Mouse (Mus musculus) hindbrain, embryonic 14.5 days (tissue): ENCODE measurements around the gene Tfpi. TPM values are rescaled to one million over a fixed set of nuclear protein-coding genes. Genes with fewer than 3 reads are reported as not detected.
A peak's percentile ranks its signal among the peaks of the same experiment; 100 is the strongest.

Experiments
- ATAC-seq: fragments of 200-750 bp; cut with Nextera tagmentation; 2 replicates; pipeline ENCODE4 v1.8.0; 2017; ENCODE audit warnings: moderate number of reproducible peaks, mild to moderate bottlenecking, moderate TSS enrichment, moderate library complexity; ENCODE audit not compliant: low FRiP score
- DNase-seq: peaks from one replicate; pipeline ENCODE4 v3.0.0-alpha.2; 2015; ENCODE audit warnings: low spot score
- H3K27ac ChIP-seq: fragments of 300-500 bp; sonication (generic); 2 replicates; pipeline ENCODE4 v1.5.1; 2014; ENCODE audit warnings: mild to moderate bottlenecking, moderate library complexity
- H3K27me3 ChIP-seq: fragments of 300-500 bp; sonication (generic); 2 replicates; pipeline ENCODE4 v1.6.1; 2014; ENCODE audit warnings: mild to moderate bottlenecking, low read length, mixed read lengths; ENCODE audit not compliant: control insufficient read depth, insufficient read depth
- H3K36me3 ChIP-seq: fragments of 300-500 bp; sonication (generic); replicated peaks from 2 replicates; pipeline ENCODE4 v1.6.1; 2014; ENCODE audit not compliant: control insufficient read depth, insufficient read depth
- H3K4me1 ChIP-seq: fragments of 300-500 bp; sonication (generic); replicated peaks from 2 replicates; pipeline ENCODE4 v1.6.1; 2014; ENCODE audit warnings: antibody characterized with exemption, low read length, mixed read lengths; ENCODE audit not compliant: control insufficient read depth, insufficient read depth
- H3K4me2 ChIP-seq: fragments of 300-500 bp; sonication (generic); replicated peaks from 2 replicates; pipeline ENCODE4 v1.6.1; 2014; ENCODE audit warnings: mild to moderate bottlenecking, moderate library complexity
- H3K4me3 ChIP-seq: fragments of 300-500 bp; sonication (generic); replicated peaks from 2 replicates; pipeline ENCODE4 v1.5.1; 2014; ENCODE audit warnings: mild to moderate bottlenecking, low read length
- H3K9ac ChIP-seq: fragments of 300-500 bp; sonication (generic); 2 replicates; pipeline ENCODE4 v1.6.1; 2014
- H3K9me3 ChIP-seq: fragments of 300-500 bp; sonication (generic); 2 replicates; pipeline ENCODE4 v1.6.1; 2016; ENCODE audit warnings: low read length; ENCODE audit not compliant: control insufficient read depth
- WGBS: fragments of 180-500 bp; shearing (Covaris S2); extraction: QIAGEN DNeasy Blood & Tissue Kit; methylation state at CpG from one replicate; pipeline ENCODE4 v1.1.7; 2014; 5-methylcytosine and 5-hydroxymethylcytosine counted together
- polyA plus RNA-seq: library from polyadenylated mRNA; unstranded; fragments of >200 nt; fragmentation: Nextera tagmentation; extraction: Ambion mirVana; gene quantifications from 2 replicates; pipeline ENCODE4 v1.2.1, GENCODE M21; 2014

Tfpi gene
- polyA plus RNA-seq, 1 experiment from 2014 or later, result 20.4 TPM

DNA sequence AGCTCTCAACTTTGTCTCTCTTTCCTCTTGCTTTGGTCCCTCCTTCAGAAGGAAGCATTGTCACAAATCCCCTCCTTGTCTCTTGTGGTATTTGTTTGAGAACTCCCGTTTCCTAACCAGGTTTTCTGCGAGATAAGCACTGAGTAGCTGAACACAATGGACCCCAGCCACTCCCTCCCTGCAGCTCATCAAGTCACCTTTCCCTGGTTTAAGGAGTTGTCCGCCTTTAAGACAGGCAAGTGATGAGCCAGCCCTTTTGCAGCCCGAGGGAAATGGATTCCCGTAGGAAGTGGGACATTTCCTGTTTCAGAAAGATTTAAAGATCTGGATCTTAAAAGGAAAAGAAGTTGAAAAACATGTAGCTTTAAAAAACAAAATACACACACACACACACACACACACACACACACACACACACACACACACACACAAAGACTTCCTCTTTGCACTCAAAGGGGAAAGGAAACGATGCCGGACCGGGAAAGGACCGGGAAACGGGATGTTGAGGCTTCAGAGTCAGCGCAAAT lies 16.9 kb downstream of the Tfpi start:
- Histone ChIP-seq H3K27me3 (no peaks in the 10 kb centered on the region), H3K4me3 (no peak overlapping the region), H3K9me3 (no peaks in the 10 kb centered on the region), H3K9ac (no peak overlapping the region), H3K4me2 (no peak overlapping the region), H3K27ac (no peak overlapping the region), H3K36me3 (no peaks in the 10 kb centered on the region), H3K4me1 (no peaks in the 10 kb centered on the region)
- 65% methylated on average over 11 of the region's 11 CpGs for WGBS
- ATAC-seq, result no peak
- DNase-seq, result no peak

DNA sequence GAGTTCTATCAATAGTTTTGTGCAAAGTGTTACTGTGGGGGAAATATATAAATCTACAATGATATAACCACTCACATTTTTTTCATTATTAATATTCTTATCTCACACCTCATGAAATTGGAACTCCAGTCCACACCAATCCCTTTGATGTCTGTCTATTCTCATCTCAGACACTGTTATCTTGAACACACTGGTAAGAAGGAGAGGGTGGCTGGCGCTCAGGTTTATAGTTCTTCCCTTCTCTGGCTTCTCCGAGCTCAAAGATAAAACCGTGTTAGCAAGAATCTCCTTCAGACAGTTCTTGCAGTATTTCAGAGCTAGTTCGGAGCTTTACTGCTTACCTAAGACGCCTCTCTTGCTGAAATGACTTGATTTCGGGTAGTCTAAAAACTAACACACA lies 19.4 kb downstream of the Tfpi start:
- WGBS, result 89% methylated on average over 6 of the region's 6 CpGs
- no peaks in the 10 kb centered on the region for H3K27me3 ChIP-seq
- no peak overlapping the region for H3K9ac ChIP-seq
- H3K4me2 ChIP-seq, result no peak overlapping the region
- H3K4me3 ChIP-seq, result no peak overlapping the region
- DNase-seq, result no peak
- H3K27ac ChIP-seq, result no peak overlapping the region
- no peaks in the 10 kb centered on the region for H3K4me1 ChIP-seq
- ATAC-seq, result no peak
- no peaks in the 10 kb centered on the region for H3K9me3 ChIP-seq
- no peaks in the 10 kb centered on the region for H3K36me3 ChIP-seq

DNA sequence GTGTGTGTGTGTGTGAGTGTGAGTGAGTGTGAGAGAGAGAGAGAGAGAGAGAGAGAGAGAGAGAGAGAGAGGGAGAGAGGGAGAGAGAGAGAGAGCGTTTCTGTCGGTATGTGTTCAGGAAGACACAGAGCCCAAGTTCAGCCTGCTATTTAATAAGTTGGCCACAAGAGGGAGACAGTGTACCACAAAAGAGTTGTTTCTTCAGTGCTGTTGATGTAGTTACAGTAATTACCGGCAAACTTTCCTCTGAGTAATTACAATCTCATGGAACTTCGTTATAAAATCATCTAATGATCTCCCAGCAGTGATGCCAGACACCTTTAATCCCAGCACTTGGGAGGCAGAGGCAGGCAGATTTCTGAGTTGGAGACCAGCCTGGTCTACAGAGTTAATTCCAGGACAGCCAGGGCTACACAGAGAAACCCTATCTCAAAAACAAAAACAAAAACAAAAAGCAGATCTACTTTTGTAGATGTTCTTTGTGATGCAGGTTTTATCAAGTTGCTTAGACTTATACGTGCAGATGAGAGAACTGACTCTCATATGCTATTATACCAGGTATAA lies 21.3 kb downstream of the Tfpi start:
- Histone ChIP-seq H3K36me3 (no peaks in the 10 kb centered on the region), H3K4me2 (no peak overlapping the region), H3K27ac (no peak overlapping the region), H3K9ac (no peak overlapping the region), H3K4me1 (no peaks in the 10 kb centered on the region), H3K4me3 (no peak overlapping the region), H3K9me3 (no peaks in the 10 kb centered on the region), H3K27me3 (no peaks in the 10 kb centered on the region)
- ATAC-seq, result peak; percentile 85; the same call in 1 of the 2 replicates
- 6% methylated on average over 5 of the region's 5 CpGs for WGBS
- peak; percentile 91 for DNase-seq

DNA sequence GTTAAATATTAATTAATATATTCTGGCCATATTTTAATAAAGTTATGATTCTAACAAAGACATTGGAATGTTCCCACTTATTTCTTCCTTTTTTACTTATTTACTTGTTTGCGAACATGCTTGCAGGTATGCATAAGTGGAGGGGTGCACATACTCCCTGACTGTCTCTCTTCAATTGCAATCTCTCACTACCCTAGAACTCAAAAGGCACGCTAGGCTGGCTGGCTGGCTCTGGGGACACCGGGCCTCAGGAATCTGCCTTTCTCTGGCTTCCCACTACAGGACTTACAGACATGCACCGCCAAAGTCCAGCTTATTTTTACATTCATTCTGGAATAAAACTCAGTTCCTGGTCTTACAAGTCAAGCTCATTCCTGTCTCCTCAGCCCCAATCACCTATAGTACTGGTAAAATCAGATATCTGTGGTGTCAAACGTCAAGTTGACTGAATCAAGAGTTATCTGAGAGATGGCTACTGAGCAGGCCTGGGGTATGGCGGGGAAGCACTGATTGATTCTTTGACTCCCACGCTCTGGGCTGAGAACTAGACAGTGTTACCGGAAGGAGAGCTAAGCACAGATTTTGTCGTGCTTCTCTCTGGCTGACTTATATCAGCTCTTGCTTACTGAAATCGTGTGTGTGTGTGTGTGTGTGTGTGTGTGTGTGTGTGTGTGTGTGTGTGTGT lies 21.9 kb downstream of the Tfpi start:
- no peaks in the 10 kb centered on the region for H3K36me3 ChIP-seq
- H3K4me2 ChIP-seq, result no peak overlapping the region
- no peaks in the 10 kb centered on the region for H3K27me3 ChIP-seq
- WGBS, result 66% methylated on average over 10 of the region's 10 CpGs
- no peak overlapping the region for H3K27ac ChIP-seq
- ATAC-seq, result no peak
- H3K4me3 ChIP-seq, result no peak overlapping the region
- H3K9me3 ChIP-seq, result no peaks in the 10 kb centered on the region
- no peak for DNase-seq
- no peaks in the 10 kb centered on the region for H3K4me1 ChIP-seq
- no peak overlapping the region for H3K9ac ChIP-seq

DNA sequence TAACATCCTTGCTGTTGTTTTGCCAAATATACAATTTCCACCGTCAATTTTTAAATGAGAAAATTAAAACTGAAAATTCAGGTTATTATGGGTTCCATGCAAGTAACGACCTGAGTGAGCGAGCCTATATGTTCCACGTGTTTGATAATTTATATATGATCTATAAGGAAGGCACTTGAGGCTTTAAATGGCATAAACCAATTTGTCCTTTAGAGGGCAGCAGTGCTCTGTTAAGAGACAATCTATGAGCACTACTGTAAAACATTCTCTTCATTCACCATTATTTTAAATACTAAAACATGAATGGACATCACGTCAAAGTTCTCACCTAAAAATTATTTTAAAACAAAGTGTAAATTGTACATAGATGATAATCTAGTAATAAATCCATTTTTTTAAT lies 22.5 kb downstream of the Tfpi start:
- WGBS, result 17% methylated on average over 5 of the region's 5 CpGs
- Histone ChIP-seq H3K27ac (no peak overlapping the region), H3K4me2 (no peak overlapping the region), H3K4me3 (no peak overlapping the region), H3K9me3 (no peaks in the 10 kb centered on the region), H3K27me3 (no peaks in the 10 kb centered on the region), H3K9ac (no peak overlapping the region), H3K36me3 (no peaks in the 10 kb centered on the region), H3K4me1 (no peaks in the 10 kb centered on the region)
- ATAC-seq (no peak), DNase-seq (peak; percentile 83)

DNA sequence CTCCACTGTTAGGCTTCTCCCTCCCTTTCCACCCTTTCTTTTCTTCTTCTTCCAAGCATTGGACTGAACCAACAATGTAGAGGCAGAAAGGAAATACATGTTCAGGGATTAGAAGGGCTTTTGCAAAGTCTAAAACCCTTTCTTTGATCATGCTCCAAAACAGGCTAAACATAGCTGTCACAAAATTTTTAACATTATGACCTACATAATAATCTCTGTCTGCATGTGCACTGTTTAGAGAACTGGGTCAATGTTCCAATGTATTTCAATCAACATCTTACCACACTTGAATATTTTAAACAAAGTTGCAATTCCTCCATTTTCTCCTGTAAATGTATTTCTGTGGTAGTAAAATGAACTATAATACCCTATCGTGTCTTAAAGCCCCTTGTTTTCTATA lies 31.1 kb downstream of the Tfpi start:
- Histone ChIP-seq H3K9me3 (no peaks in the 10 kb centered on the region), H3K4me1 (no peaks in the 10 kb centered on the region), H3K4me2 (no peak overlapping the region), H3K9ac (no peak overlapping the region), H3K27me3 (no peaks in the 10 kb centered on the region), H3K36me3 (no peaks in the 10 kb centered on the region), H3K27ac (no peak overlapping the region), H3K4me3 (no peak overlapping the region)
- WGBS, result 92% methylated on average over 1 of the region's 1 CpGs
- no peak for DNase-seq
- no peak for ATAC-seq

DNA sequence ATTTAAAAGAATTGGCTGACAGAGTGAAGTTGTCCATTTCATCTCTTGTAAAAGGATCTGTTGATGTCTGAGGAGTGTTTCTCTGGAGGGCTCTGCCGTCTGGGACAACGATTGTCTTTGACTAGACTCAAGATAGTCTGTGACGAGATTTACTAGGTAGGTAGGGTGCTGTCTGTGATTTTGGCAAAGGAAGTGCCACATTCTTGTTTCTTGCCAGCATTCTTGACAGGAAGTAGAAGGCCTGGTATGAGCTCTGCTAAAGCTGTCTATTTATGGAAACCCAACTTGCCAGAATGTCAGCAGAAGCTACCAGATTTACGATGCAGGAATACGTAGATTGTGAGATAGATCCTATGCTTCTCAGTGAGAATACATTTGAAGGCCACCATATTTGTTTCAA lies 34.6 kb downstream of the Tfpi start:
- Histone ChIP-seq H3K4me2 (no peak overlapping the region), H3K27me3 (no peaks in the 10 kb centered on the region), H3K27ac (no peak overlapping the region), H3K4me1 (no peaks in the 10 kb centered on the region), H3K36me3 (no peaks in the 10 kb centered on the region), H3K9me3 (no peaks in the 10 kb centered on the region), H3K4me3 (no peak overlapping the region), H3K9ac (no peak overlapping the region)
- WGBS, result 94% methylated on average over 5 of the region's 5 CpGs
- ATAC-seq (no peak), DNase-seq (no peak)

DNA sequence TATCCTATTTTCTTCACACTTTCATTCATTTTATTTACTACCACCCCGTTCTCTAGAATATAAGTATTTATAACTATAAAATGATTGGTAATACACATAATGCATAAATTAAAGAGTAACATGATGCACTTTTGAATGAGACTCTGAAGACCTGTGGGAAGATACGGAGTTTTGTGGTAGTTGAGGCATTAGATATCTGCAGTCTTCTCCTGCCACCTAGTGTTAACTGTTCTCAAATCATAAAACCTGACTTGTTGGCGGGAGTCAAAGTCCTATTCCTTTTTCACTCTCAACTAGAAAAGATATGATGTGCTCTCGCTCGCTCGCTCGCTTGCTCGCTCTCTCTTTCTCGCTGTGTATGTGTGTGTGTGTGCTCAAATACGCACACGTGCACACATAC lies 46.9 kb downstream of the Tfpi start:
- 58% methylated on average over 11 of the region's 11 CpGs for WGBS
- Histone ChIP-seq H3K4me2 (no peak overlapping the region), H3K9ac (no peak overlapping the region), H3K4me1 (no peaks in the 10 kb centered on the region), H3K9me3 (no peaks in the 10 kb centered on the region), H3K36me3 (no peaks in the 10 kb centered on the region), H3K4me3 (no peak overlapping the region), H3K27ac (no peak overlapping the region), H3K27me3 (no peaks in the 10 kb centered on the region)
- peak; percentile 83; the same call in 1 of the 2 replicates for ATAC-seq
- DNase-seq, result peak; percentile 80

DNA sequence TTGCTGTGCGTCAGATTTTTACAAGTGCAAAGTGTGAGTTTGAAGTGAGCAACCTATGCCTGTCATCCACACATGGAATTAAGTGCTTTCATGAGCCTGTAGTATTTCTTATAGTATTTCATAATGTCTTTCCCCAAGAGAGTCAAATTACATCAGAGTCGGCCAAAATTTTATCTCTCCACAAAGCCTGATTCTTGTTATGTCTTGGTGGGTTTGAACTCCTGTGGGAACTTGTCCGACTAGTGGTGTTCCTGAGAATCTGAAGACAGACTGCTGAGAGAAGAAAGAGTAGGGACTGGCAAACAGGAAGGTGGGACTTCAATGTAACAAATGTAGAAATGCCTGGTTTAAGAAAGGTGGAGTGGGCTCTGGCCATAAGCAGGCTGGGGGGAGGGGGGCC lies 47.7 kb downstream of the Tfpi start:
- Histone ChIP-seq H3K4me1 (no peaks in the 10 kb centered on the region), H3K27me3 (no peaks in the 10 kb centered on the region), H3K36me3 (no peaks in the 10 kb centered on the region), H3K9ac (no peak overlapping the region), H3K4me2 (no peak overlapping the region), H3K4me3 (no peak overlapping the region), H3K9me3 (no peaks in the 10 kb centered on the region), H3K27ac (no peak overlapping the region)
- no peak for ATAC-seq
- WGBS, result 63% methylated on average over 3 of the region's 3 CpGs
- DNase-seq, result no peak
